Mouse (Mus musculus): ENCODE measurements around the gene Oas2. TPM values are rescaled to one million over a fixed set of nuclear protein-coding genes. Genes with fewer than 3 reads are reported as not detected.
A peak's percentile ranks its signal among the peaks of the same experiment; 100 is the strongest.

Gene Oas2
- polyA plus RNA-seq, 1 experiment from 2014 or later: 0.81 TPM

- no peaks in the 10 kb centered on the region for H3K9me3 ChIP-seq (replicated peaks)
- peak; percentile 42; the same call in 1 of the 2 replicates for ATAC-seq (ENCODE audit: insufficient read depth)
- no peak overlapping the region for H3K4me2 ChIP-seq
- no peak overlapping the region for H3K4me3 ChIP-seq (replicated peaks)
- H3K27ac ChIP-seq (replicated peaks): no peak overlapping the region
- H3K27me3 ChIP-seq: peaks cover 73% of the 10 kb centered on the region
- no peaks in the 10 kb centered on the region for H3K36me3 ChIP-seq (replicated peaks)
- 0 out of 2 replicates have a peak, but pooled peaks cover 2% of the 10 kb centered on the region for H3K4me1 ChIP-seq (replicated peaks)
- 51% methylated on average over 16 of the region's 16 CpGs for WGBS (ENCODE audit: insufficient replicate concordance)
- no peak overlapping the region for H3K9ac ChIP-seq
These were observed 53.5 kb downstream of the Oas2 start for GRCm38 (mm10) chr5:120696057-120696743.

GRCm38 (mm10) chr5:120694695-120695074 is 55.0 kb downstream of the Oas2 start:
- H3K4me1 ChIP-seq (replicated peaks): 0 out of 2 replicates have a peak, but pooled peaks cover 2% of the 10 kb centered on the region
- no peak overlapping the region for H3K4me2 ChIP-seq
- H3K4me3 ChIP-seq (replicated peaks): no peak overlapping the region
- H3K9me3 ChIP-seq (replicated peaks): no peaks in the 10 kb centered on the region
- no peak for ATAC-seq (ENCODE audit: insufficient read depth)
- peaks cover 65% of the 10 kb centered on the region for H3K27me3 ChIP-seq
- no peak overlapping the region for H3K27ac ChIP-seq (replicated peaks)
- H3K36me3 ChIP-seq (replicated peaks): no peaks in the 10 kb centered on the region
- H3K9ac ChIP-seq: no peak overlapping the region
- 3% methylated on average over 41 of the region's 41 CpGs for WGBS (ENCODE audit: insufficient replicate concordance)

DNA sequence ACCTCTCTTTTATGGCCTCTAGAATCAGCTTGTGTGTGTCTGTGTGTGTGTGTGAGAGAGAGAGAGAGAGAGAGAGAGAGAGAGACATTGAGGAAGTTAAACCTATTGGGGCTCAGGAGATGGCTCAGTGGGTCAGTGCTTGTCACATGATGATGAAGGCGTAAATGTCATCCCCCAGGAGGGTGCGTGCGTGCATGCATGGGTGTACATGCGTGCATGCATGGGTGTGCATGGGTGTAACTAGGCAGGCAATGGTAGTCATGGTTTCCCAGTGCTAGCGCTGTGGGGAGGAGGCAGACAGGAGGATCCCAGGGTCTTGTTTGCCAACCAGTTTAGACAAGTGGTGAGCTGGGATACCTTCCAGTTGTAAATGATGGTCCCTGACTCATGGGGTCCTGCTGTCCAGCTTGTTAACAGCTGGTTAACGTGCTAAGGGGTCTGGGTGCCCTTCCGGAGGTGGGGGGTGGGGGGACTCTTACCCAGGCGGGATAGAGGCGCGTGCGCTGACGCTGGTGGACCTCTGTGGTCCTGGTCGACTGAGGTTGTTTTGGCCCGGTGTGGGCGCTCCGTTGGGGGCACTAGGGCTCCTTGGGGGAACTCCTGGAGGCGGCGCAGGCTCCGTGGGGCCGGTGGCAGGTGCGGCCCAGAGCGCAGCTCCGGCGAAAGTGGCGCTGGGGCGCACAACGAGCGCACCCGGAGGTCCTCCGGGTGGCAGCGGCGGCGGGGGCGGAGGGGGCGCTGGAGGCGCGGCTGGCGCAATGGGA is 55.5 kb downstream of the Oas2 start:
- peaks cover 65% of the 10 kb centered on the region for H3K27me3 ChIP-seq
- H3K9ac ChIP-seq: no peak overlapping the region
- H3K9me3 ChIP-seq (replicated peaks): no peaks in the 10 kb centered on the region
- 0 out of 2 replicates have a peak, but pooled peaks cover 2% of the 10 kb centered on the region for H3K4me1 ChIP-seq (replicated peaks)
- no peak for ATAC-seq (ENCODE audit: insufficient read depth)
- H3K36me3 ChIP-seq (replicated peaks): no peaks in the 10 kb centered on the region
- H3K27ac ChIP-seq (replicated peaks): no peak overlapping the region
- no peak overlapping the region for H3K4me2 ChIP-seq
- 9% methylated on average over 38 of the region's 38 CpGs for WGBS (ENCODE audit: insufficient replicate concordance)
- H3K4me3 ChIP-seq (replicated peaks): no peak overlapping the region

GRCm38 (mm10) chr5:120692034-120692433 is 57.6 kb downstream of the Oas2 start:
- 62% methylated on average over 19 of the region's 19 CpGs for WGBS (ENCODE audit: insufficient replicate concordance)
- no peak overlapping the region for H3K4me2 ChIP-seq
- 0 out of 2 replicates have a peak, but pooled peaks cover 2% of the 10 kb centered on the region for H3K4me1 ChIP-seq (replicated peaks)
- ATAC-seq (ENCODE audit: insufficient read depth): no peak
- H3K36me3 ChIP-seq (replicated peaks): no peaks in the 10 kb centered on the region
- H3K9me3 ChIP-seq (replicated peaks): no peaks in the 10 kb centered on the region
- H3K27ac ChIP-seq (replicated peaks): no peak overlapping the region
- H3K4me3 ChIP-seq (replicated peaks): no peak overlapping the region
- H3K9ac ChIP-seq: no peak overlapping the region
- H3K27me3 ChIP-seq: peaks cover 54% of the 10 kb centered on the region

GRCm38 (mm10) chr5:120690417-120690816 is 59.2 kb downstream of the Oas2 start:
- H3K4me1 ChIP-seq (replicated peaks): no peaks in the 10 kb centered on the region
- WGBS (ENCODE audit: insufficient replicate concordance): 49% methylated on average over 4 of the region's 4 CpGs
- H3K4me3 ChIP-seq (replicated peaks): no peak overlapping the region
- no peak overlapping the region for H3K9ac ChIP-seq
- no peak overlapping the region for H3K4me2 ChIP-seq
- H3K27ac ChIP-seq (replicated peaks): no peak overlapping the region
- no peaks in the 10 kb centered on the region for H3K9me3 ChIP-seq (replicated peaks)
- H3K27me3 ChIP-seq: peaks cover 52% of the 10 kb centered on the region
- no peaks in the 10 kb centered on the region for H3K36me3 ChIP-seq (replicated peaks)
- ATAC-seq (ENCODE audit: insufficient read depth): no peak

DNA sequence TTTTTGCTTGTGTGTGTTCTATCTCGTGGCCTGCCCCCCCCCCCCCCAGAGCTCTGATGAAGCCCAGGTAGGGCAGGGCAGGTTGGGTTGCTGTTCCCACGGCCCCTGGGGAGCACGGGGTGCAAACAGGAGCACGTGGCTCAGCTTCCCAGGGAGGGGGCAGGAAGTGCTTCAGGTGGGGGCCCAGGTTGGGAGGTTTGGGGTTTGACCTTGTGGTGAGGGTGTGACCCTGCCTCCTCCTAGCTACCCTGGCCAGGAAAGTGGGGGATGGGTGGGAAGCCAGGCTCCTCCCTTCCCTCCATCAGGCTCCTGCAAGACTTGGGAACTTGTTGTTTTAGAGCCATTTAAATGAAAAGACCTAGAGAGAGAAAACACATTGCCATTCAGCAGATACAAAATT is 61.2 kb downstream of the Oas2 start:
- ATAC-seq (ENCODE audit: insufficient read depth): no peak
- Histone ChIP-seq H3K36me3 (replicated peaks) (no peaks in the 10 kb centered on the region), H3K27me3 (peaks cover 52% of the 10 kb centered on the region), H3K4me1 (replicated peaks) (no peaks in the 10 kb centered on the region), H3K9me3 (replicated peaks) (no peaks in the 10 kb centered on the region), H3K9ac (no peak overlapping the region), H3K27ac (replicated peaks) (no peak overlapping the region), H3K4me2 (no peak overlapping the region), H3K4me3 (replicated peaks) (no peak overlapping the region)
- WGBS (ENCODE audit: insufficient replicate concordance): 5% methylated on average over 4 of the region's 4 CpGs

DNA sequence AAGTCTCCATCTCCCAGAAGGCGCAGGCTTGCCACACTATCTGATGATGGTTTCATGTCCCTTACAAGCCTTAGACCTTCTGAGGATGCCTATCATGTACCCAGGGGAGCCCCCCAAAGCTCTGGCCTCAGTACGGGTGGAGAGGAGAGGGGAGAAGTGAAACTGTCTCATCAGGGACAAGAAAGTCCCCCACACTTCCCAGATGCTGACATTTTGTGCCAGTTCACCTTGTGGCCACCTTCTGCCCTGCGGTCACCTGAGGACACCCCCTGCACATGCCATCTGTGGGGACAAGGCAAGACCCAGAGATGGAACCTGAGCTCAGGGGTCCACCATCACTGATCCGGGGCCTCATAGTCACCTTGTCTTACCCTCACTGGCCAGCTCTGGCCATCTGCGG is 61.8 kb downstream of the Oas2 start:
- Histone ChIP-seq H3K27me3 (peaks cover 52% of the 10 kb centered on the region), H3K9me3 (replicated peaks) (no peaks in the 10 kb centered on the region), H3K36me3 (replicated peaks) (no peaks in the 10 kb centered on the region), H3K4me1 (replicated peaks) (no peaks in the 10 kb centered on the region), H3K9ac (no peak overlapping the region), H3K27ac (replicated peaks) (no peak overlapping the region), H3K4me2 (no peak overlapping the region), H3K4me3 (replicated peaks) (no peak overlapping the region)
- 56% methylated on average over 5 of the region's 5 CpGs for WGBS (ENCODE audit: insufficient replicate concordance)
- ATAC-seq (ENCODE audit: insufficient read depth): no peak

GRCm38 (mm10) chr5:120687484-120687851 is 62.2 kb downstream of the Oas2 start:
- 31% methylated on average over 3 of the region's 3 CpGs for WGBS (ENCODE audit: insufficient replicate concordance)
- Histone ChIP-seq H3K27me3 (peaks cover 52% of the 10 kb centered on the region), H3K9ac (no peak overlapping the region), H3K4me1 (replicated peaks) (no peaks in the 10 kb centered on the region), H3K9me3 (replicated peaks) (no peaks in the 10 kb centered on the region), H3K36me3 (replicated peaks) (no peaks in the 10 kb centered on the region), H3K4me2 (no peak overlapping the region), H3K27ac (replicated peaks) (no peak overlapping the region), H3K4me3 (replicated peaks) (no peak overlapping the region)
- ATAC-seq (ENCODE audit: insufficient read depth): no peak

- no peak for ATAC-seq (ENCODE audit: insufficient read depth)
- Histone ChIP-seq H3K4me2 (no peak overlapping the region), H3K4me1 (replicated peaks) (no peaks in the 10 kb centered on the region), H3K9me3 (replicated peaks) (no peaks in the 10 kb centered on the region), H3K36me3 (replicated peaks) (no peaks in the 10 kb centered on the region), H3K27me3 (peaks cover 52% of the 10 kb centered on the region), H3K4me3 (replicated peaks) (no peak overlapping the region), H3K27ac (replicated peaks) (no peak overlapping the region), H3K9ac (no peak overlapping the region)
- 28% methylated on average over 6 of the region's 6 CpGs for WGBS (ENCODE audit: insufficient replicate concordance)
These were observed 62.7 kb downstream of the Oas2 start for GRCm38 (mm10) chr5:120686749-120687483.

- no peak overlapping the region for H3K4me3 ChIP-seq (replicated peaks)
- peaks cover 60% of the 10 kb centered on the region for H3K27me3 ChIP-seq
- no peak overlapping the region for H3K27ac ChIP-seq (replicated peaks)
- ATAC-seq (ENCODE audit: insufficient read depth): no peak
- no peaks in the 10 kb centered on the region for H3K9me3 ChIP-seq (replicated peaks)
- no peak overlapping the region for H3K4me2 ChIP-seq
- H3K4me1 ChIP-seq (replicated peaks): no peaks in the 10 kb centered on the region
- WGBS (ENCODE audit: insufficient replicate concordance): 38% methylated on average over 8 of the region's 8 CpGs
- no peaks in the 10 kb centered on the region for H3K36me3 ChIP-seq (replicated peaks)
- H3K9ac ChIP-seq: no peak overlapping the region
These were observed 64.0 kb downstream of the Oas2 start for GRCm38 (mm10) chr5:120685678-120686077.
